Mouse (Mus musculus) brain, adult 2 months (tissue): ENCODE results near the gene Maff.

Source experiments
- DNase-seq: peaks from one replicate; pipeline ENCODE4 v3.0.0; 2011; ENCODE audit warnings: low read depth, low spot score

The Maff gene

DNA sequence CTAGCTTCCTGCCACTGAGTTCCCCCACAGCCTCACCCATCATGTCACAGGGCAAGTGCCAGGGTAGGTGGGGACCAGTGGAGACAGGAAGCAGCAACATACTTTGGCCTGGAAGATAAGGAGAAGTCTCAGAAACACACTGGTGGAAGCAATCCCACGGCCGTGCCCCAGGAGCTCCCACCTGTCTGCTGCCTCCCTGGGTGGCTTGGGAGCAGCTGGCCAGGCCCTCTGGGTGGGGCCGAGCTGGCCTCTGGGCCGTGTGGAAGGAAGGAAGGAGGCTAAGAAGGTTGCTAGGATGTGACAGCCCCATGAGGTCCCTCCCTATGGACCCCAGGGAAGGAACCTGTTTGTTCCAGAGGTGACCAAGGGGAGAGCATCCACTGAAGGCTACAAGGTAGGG lies 14.6 kb downstream of the Maff start:
- DNase-seq = no peak

DNA sequence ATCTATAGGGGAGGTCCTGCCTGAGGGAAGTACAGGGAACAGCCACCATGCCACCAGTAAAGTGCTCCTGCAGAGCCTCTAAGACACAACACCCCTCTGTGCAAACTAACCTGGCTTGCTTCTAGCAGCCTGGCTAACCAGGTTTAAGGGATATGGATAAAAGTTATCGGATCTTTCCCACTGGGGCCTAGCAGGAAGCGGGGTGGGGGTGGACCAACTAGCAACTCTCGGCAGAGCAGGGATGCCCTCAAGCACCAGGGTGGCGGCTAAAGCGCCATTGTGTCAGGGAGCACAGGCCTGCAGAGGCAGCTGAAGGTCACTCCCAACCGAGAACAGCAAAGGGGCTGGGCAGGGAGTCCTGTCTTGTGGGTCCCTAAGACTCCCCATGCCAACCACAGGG lies 17.7 kb downstream of the Maff start:
- DNase-seq = no peak

DNA sequence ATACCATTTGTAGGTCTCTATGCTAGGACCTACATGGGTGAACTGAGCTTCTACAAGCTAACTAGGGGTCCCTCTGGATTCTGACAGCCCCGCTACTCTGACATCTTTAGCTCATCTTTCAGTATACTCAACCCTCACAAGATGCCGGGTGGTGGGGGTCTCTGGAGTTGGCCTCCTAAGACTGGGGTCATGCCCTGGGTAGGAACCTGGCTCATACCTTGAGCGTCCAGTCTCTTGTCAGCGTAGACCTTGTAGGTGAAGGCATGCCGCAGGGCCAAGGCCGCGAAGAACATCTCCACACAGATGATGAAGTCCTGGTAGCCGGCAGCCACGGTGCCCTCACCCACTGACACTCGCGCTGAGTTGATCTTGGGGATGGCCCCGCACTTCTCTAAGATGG lies 18.6 kb downstream of the Maff start:
- no peak for DNase-seq

DNA sequence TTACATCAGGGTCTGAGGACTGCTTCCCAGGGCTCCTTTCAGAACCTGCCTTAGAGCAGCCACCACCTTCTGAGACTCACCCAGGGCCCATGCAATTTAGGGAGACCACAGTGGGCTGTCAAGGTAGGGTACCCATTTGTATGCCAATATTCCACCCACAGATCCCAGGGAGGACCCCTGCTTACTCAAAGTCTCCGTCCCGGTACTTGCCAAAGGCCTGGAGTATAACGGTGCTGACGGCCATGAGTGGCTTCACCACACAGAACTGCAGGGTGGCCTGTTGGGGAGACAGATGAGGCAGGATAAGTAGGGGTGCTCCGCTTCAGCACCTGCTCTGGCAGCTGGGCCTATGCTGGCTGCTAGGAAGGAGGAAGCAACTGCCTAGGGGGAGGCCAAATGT lies 20.0 kb downstream of the Maff start:
- no peak for DNase-seq

DNA sequence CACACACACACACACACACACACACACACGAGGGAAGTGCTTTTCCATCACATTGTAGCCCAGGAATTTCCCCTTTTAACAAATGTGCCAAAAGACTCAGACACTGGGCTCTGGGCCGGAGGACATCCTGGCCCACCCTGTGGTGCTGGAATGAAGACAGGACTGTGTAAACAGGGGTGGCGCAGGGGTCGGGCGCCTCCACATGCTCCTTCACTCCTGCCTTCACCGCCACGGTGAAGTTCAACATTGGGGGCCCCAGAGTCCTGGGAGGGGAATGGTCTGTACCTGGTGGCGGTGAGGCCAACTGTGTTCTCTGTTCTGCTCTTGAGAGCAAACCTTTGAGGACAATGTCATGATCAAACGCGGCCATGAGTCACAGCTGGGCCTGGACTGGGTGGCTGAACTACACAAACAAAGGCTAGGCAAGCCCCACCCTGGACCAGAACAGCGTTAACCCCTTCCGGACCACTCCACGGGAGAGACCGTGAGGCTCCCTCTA lies 21.9 kb downstream of the Maff start:
- no peak for DNase-seq

DNA sequence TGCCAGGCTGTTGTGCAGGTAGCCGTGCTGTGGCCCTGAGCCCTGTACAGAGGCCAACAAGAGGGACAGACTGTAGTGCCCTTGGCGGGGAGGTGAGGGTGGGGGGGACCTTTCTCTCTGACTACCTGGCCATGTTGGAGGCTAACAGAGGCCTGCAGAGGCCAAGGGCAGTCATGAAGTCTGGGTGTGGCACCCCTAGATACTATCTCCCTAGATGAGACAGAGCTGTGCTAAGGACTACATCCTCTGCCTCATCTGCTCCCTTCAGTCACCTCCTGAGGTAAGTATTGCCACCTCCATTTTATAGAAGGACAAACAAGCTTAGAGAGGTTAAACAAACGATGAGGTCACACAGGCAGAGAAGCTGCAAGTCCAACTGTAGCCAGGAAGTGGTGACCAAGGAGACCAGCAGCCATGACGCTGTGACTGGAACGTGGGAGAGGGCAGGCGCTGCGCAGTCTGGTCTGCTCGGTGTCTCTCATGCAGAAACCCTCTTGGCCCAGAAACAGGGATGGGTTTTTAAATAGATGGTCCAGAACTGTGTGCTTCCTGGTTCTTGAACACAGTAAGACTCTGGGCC lies 22.5 kb downstream of the Maff start:
- DNase-seq = no peak

DNA sequence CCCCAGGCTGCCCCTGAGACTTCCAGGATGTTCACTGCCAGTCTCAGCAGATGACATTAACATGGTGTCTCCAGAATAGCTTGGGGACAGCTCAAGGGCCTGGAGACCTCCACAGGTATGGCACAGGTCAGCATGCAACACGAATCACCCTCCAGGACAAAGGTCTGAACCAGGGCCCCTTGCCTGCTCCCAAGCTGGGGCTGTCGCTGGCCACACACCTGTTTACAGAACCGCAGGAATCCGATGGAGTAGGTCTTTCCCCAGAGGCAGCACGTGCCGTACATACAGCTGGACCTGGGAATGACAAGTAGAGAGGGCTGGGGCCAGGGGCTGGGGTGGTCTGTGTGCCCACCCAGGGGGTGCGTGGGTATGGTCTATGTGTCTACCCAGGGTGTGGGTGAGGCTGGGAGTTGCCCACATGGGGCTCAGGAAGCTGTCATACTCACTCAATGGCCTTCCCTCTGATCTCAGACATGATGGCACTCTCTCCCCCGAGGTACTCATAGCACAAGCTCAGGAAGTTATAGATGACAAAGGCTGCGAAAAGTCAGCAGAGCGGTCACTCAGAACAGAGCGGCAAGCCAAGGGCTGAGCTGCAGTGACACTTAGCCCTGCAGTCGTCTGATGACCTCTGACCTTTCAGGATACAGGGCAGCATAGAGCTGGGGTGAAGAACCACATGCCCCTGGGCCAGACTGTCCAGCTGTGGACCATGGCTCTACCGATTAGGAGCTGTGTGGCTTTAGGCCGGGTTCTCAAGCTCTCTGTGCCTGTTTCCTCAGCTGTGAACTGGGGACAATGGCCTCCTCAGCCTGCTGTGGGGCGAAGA lies 23.2 kb downstream of the Maff start:
- no peak for DNase-seq

DNA sequence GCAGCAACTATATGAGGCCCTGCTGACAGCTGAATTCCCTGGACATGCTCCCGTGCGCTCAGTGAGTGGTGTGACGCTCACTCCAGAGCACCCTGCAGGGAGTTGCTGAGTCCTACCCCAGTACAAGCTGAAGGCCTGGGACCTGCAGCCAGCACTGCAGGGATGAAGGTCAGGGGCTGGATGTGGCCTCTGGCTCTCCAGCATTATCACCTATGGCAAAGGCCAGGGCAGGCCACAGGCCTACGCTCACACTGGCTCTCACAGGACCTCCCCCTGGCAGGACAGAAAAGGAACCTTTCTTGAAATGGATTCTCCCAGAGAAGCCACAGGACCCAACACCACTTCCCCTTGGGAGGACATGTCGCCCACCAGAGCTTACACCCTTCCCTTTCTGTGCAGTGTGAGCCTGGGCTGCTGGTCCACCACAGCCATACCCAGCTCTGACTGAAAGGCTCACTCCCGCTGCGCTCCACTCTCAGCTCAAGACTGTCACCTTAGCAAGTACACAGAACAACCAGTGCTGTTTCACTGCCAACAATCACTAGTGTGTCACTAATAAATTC lies 23.9 kb downstream of the Maff start:
- no peak for DNase-seq

DNA sequence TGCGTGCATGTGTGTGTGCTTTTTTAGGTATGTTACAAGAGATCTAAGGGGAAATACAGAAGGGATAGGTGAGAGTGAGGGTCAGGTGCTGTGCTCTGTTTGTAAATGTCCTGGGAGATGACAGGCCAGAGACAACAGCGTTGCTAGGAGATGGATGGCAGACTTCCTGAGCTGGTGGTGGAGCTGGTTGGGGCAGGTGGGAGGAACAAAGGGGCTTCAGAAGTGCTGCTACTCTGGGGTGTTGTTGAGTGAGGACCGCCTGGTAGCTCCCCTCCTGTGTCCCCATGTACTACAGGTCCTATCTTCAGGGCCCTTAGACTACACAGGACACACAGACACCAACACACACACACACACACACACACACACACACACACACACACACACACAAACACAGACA lies 28.3 kb downstream of the Maff start:
- DNase-seq = no peak

DNA sequence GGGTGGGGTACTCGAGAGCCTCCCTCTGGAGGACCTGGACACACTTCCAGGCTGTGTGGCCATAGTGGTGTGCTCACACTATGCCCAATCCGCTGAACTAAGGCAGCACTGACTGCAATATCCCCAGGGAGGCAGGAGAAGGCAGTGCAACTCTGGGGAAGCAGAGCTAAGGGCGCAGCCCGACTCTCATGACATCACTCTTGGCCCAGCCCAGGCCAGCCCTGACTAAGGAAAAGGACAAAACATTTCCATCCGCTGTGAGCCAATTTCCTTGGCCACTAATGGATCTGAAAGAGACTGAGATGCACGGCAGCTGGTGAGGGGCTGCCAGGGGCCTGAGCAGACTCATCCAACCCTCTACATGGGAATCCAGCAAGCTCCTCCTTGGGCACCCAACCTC lies 31.3 kb downstream of the Maff start:
- DNase-seq = peak; percentile 87

DNA sequence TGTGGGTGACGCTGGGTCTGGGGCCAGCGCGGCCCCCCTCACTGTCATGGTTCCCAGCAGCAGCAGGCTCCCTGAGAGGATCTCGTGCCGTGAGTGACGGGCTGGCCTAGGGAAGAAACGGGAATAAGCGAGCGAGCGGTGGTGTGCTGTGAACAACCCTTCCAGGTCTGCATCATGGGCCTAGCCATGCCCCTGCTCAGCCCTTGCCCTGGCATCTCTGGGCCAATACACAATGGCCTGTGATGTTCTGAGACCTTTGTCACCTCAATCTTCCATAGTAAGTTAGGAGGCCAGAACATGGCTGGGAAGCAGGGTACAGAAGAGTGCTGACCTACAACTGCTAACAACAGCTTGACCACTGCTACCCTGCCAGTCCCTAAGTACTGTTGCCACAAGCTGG lies 32.2 kb downstream of the Maff start:
- no peak for DNase-seq

DNA sequence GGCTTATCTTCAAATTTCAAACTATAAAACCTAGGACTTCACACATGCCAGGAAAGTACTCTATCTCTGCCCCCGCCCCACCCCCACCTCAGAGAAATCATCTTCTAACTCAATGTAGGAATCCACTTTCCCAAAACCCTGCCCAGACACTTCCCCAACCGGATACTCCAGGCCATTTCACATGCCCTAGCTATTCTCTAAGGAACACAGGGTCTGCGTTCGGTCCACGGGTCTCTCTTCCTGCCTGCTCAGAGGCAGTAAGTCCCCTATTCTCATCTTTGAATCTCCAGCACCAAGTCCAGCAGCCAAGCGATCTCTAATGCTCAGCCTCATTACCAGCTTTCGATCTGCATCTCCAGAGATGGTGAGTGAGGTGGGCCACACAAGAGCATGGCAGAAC lies 33.2 kb downstream of the Maff start:
- DNase-seq = no peak

DNA sequence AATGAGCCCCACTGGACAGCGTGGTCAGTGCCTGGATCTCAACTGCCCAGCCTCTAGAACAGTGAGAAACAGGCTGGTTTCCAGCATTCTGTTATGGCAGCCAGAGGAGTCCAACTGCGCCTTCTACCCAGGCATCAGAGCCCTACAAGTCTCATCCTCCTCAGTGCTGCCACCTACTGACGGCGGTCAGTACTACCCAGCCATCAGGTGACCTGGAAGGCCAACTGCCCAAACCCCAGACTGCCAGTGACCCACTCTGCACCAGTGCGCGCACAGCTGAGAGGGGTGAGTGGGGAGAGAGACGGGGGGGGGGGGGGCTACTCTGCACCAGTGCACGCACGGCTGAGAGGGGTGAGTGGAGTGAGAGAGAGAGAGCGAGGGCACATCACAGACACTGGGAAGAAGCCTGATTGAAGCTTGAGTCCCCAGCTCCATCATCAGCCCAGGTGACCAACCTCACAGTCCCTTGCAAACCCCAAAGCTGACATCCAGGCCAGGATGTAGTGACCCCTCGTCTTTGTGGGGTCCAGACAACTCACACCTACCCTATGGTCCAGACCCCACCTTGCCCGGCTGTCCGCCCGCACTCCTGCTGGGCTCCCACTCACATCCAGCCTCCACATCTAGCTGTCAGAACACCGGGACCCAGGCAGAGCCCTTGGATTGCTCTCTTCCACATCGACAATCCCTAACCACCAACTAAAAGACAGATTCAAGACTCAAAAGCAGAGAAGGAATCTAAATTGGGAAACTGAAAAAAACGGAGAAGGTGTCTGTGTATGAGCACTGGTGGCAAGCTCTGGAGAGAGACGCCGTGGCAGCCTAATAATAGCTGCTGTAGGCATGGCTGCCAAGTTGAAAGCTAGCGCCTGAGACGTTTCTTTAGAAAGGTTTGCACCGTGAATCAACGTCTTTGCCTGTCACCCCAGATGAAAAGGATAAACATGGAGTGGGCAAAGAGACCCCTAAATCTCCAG lies 34.3 kb downstream of the Maff start:
- DNase-seq = peak; percentile 91

DNA sequence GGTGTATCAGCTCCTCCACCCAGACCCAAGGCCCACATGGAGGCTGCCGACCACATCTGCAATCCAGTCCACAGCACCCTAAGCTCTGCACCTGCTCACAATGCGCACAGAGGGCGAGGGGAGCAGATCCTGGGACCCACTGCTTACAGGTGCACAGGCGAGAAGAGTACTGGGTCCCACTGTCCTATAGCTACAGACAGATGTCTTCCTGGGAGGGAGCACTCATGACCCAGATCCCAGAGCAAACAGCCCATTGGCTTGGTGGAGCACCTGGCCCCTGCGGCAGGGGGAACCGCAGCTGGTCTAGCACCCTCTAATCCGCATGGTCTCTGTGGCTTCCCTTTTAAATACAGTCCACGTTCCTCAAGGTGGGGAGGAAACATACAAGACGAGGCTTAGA lies 35.2 kb downstream of the Maff start:
- DNase-seq = no peak

DNA sequence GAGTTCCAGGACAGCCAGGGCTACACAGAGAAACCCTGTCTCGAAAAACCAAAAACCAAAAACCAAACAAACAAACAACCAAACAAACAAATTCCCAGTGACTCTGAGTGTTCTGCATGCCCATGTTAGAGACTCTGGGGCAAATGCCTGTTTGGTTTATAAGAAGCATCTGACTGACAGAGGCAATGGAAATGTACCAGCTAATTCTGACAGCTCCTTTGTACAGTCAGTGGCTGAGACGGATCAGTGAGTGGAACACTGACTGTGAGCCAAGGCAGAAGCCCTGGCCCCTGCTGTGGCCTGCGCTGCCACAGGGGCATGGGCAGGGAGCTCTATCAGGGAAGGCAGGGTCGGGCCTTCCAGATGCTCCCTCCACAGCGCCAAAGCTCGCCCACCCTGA lies 40.7 kb downstream of the Maff start:
- DNase-seq = peak; percentile 78

DNA sequence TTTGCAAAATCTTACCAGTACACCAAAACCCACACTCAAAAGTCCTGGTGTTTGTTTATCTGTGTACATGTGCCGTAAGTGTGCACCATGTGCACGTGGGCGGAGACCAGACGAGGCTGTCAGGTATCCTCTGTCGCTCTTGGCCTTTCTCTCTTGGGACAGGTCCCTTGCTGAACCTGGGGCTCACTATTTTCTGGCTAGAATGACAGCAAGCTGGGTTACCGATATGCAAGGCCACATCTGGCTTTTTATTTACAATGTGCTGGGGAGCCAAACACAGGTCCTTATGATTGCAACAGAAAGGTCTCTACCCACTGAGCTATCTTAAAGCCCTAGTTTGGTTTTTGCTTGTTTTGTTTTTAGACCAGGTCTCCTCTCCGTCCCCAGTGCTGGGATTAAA lies 41.2 kb downstream of the Maff start:
- DNase-seq = no peak

DNA sequence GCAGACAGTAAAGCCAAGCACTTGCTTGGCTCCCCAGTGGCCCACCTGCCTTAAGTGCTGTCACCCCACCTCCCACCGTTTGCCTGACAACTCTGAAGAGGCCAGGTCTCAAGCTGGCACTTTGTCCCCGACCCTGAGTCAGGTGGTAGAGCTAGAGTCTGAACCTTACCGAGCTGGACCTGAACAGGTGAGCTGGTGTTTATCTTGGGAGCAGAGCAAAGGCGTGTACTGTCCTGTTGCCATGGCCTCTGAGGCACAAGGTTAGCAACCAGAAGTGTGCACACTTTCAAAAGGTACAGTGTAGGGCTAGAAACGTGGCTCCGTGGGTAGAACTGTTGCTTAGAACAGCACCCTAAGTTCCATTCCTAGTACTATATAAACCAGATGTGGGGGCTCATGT lies 41.8 kb downstream of the Maff start:
- no peak for DNase-seq

DNA sequence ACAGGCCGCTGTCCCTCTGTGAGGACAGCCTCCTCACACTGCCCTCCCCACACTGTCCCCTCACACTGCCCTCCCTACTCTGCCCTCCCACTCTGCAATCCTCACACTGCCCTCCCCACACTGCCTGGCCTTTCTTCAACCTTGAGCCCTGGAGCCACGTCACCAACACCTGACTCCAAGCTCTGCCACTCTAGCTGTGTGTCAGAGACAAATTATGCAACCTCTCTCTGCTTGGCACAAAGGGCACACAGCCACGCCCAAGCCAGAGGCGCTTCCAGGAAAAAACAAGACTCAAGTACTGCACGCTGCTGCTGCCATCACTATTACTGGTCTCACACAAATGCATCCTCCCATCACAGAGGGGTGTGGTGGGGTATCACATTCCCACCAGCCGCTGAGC lies 44.0 kb downstream of the Maff start:
- DNase-seq = peak; percentile 70

DNA sequence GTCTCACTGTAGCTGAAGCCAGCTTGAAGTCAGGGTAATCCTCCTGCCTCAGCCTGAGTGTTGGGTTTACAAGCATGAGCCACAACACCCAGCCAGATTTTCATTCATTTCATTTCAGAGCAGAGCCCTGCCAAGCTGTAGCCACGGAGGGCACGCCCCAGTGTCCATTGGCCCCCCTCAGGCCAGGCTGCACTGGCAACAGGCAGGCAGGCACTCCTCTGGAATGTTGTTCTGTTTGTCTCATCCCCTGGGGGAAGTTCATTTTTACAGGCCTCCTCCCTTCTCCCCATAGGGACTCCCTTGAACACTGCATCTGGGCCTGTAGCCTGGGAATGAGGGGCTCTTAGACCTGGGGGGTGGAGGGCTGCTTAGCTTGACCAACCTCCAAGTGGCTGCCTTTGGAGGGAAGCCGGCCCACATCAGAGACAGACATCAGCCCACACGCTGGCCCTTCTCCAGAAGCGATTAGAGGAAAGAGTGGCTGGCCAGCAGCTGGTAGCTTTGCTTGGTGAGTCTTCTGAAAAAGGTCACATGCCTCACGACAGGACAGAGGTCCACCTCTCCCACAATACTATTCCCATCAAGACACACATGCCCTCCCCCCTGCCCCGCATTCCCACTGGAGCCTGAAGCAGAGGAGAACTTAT lies 45.1 kb downstream of the Maff start:
- peak; percentile 66 for DNase-seq

DNA sequence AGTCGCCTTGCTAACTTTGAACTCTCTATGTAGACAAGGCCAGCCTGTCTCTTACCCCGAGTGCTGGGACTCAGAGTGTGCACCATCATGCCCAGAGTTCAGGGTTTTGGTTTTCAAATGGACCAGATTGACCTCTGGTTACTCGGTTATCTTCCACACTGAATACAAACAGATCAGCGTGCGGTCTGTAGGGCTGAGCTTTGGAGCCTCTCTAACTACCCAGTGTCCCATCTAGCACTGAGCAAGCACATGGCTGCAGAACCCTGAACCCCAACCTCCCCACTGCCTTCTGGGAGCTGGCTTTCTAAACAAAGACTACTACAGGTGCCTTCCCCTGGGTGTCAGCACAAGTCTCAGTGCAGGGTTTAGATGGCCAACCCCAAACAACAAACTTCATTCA lies 46.1 kb downstream of the Maff start:
- no peak for DNase-seq

DNA sequence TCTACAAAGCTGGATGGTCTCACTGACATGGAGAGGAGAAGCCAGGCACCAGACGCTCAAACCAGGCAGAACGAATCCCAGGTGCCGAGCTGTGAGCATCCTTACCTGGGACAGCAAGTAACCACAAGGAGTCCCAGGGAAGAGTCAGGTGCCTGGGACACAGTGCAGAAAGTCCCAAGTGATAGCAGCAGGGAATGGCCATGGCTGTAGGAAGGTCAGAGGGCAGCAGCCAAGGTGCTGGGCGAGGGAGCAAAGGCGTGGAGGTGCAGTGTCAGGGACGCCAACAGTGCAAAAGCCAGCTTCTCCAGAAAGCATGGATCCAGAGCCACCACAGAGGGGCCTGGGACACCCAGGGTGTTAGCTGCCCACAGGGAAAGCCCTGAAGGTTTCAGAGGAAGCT lies 46.7 kb downstream of the Maff start:
- no peak for DNase-seq
